Mouse (Mus musculus) erythroblast, embryonic 14.5 days (primary cell): ENCODE results near the gene Krtdap.

Experiments
- GATA1 ChIP-seq: IDR thresholded peaks from 2 replicates; pipeline ENCODE4 v1.6.1; 2012; ENCODE audit warnings: low read length, inconsistent platforms, mixed read lengths
- TAL1 ChIP-seq: IDR thresholded peaks from 3 replicates; pipeline ENCODE4 v1.6.1; 2012; ENCODE audit warnings: low read length, inconsistent platforms, mixed read lengths

DNA sequence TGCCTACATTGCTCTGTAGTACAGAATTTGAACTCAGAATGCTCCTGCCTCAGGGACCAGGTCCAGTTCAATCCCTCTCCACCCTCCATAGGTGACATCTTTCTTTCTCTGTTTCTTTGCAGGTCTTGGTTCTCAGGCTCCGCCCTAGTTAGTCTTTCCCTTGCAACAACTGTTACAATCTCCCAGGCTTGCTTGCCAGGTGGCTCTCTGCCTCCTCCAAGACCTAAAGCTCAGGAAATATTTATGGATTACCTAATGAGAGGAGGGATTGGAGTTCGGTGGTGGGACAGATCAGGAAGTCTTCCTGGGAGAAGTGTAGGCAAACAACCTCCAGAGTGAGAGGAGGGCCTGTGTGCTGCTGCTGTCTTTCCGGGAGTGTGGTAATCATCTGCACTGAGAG lies 5.0 kb upstream of the Krtdap start:
- TF ChIP-seq GATA1 (no peak), TAL1 (no peak)
